Mouse (Mus musculus) kidney, embryonic 16.5 days (tissue): ENCODE data around the gene Zfand4. TPM values are rescaled to one million over a fixed set of nuclear protein-coding genes. Genes with fewer than 3 reads are reported as not detected.

Experiments used
- polyA plus RNA-seq: library from polyadenylated mRNA; unstranded; fragments of >200 nt; fragmentation: Nextera tagmentation; extraction: Ambion mirVana; gene quantifications from 2 replicates; pipeline ENCODE4 v1.2.1, GENCODE M21; 2015

Gene Zfand4
- polyA plus RNA-seq, 1 experiment from 2014 or later = 5.9 TPM

Other genes starting within 250 kb of the Zfand4 start
- gene Tmcc1, start 70.7 kb upstream of the Zfand4 start, polyA plus RNA-seq = 10.6 and 20.6 TPM in 2 replicates
- gene Washc2, start 56.2 kb upstream of the Zfand4 start, polyA plus RNA-seq = 58.2 and 59.7 TPM in 2 replicates
- gene March8, start 73.8 kb downstream of the Zfand4 start, polyA plus RNA-seq = 40.9 and 42.9 TPM in 2 replicates
- gene Alox5, start 197.0 kb downstream of the Zfand4 start, polyA plus RNA-seq = 0.63 and 0.89 TPM in 2 replicates
- not detected in 2 replicates for gene Olfr211, start 224.9 kb downstream of the Zfand4 start, polyA plus RNA-seq
- not detected in 2 replicates for gene Olfr212, start 242.3 kb downstream of the Zfand4 start, polyA plus RNA-seq